Mouse (Mus musculus) liver, postnatal 0 days (tissue): Measurements from ENCODE around the gene Hnrnph3.

Source experiments
- CTCF ChIP-seq: sonication (generic); IDR thresholded peaks from 2 replicates; pipeline ENCODE4 v1.5.1; 2016; ENCODE audit warnings: antibody characterized with exemption, low read depth
- EP300 ChIP-seq: IDR thresholded peaks from 2 replicates; pipeline ENCODE4 v1.6.1; 2016; ENCODE audit warnings: antibody characterized with exemption, low read depth, mild to moderate bottlenecking

DNA sequence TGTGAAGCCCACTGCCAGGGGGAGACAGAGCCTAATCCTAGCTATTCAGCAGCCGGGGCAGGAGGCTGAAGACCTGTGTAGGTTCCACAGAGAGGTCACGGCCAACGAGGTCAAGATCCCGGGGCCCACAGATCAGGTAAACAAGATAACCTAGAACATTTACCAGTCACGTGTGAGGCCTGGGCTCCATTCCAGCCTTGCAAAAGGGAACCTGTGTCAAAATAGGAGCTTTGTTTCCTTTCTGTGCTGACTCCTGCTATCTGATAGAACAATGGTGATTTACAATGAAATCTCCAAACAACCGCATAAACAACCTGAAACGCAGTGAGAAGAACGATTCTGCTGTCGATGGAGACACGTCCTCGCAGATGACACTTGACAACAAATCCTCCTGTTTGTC lies 36.4 kb upstream of the Hnrnph3 start:
- TF ChIP-seq CTCF: no peak
- peak; percentile 46 for TF ChIP-seq EP300
